Mouse (Mus musculus) CH12.LX (cell line): ENCODE data around the gene Arhgef25. TPM values are rescaled to one million over a fixed set of nuclear protein-coding genes. Genes with fewer than 3 reads are reported as not detected.
A peak's percentile ranks its signal among the peaks of the same experiment; 100 is the strongest.

ENCODE experiments used
- DNase-seq: peaks from one replicate; pipeline ENCODE4 v3.0.0-alpha.2; 2013; ENCODE audit errors: extremely low read depth
- H3K27ac ChIP-seq: 2 replicates; pipeline ENCODE4 v1.5.1; 2012; ENCODE audit warnings: low read depth, mild to moderate bottlenecking, control low read depth, moderate library complexity; ENCODE audit not compliant: insufficient read depth
- H3K27me3 ChIP-seq: replicated peaks from 2 replicates; pipeline ENCODE3; 2012; ENCODE audit warnings: inconsistent platforms
- H3K36me3 ChIP-seq, 2 experiments: replicated peaks in 1 of 2; 2 replicates each; pipeline versions ENCODE3 to v1.6.1; 2012; ENCODE audit warnings: inconsistent platforms in 1 of 2, low read length in 1 of 2, mild to moderate bottlenecking in 1 of 2, mixed read lengths in 1 of 2, moderate library complexity in 1 of 2; ENCODE audit not compliant: control insufficient read depth in 1 of 2, insufficient read depth in 1 of 2
- H3K4me1 ChIP-seq, 2 experiments: 2 replicates each; pipeline ENCODE4 v1.6.1; 2012; ENCODE audit warnings: inconsistent platforms in 1 of 2, moderate library complexity in 1 of 2; ENCODE audit not compliant: insufficient read depth in 2 of 2, control insufficient read depth in 1 of 2
- H3K4me2 ChIP-seq: 2 replicates; pipeline ENCODE4 v1.6.1; 2012; ENCODE audit warnings: low read depth, mild to moderate bottlenecking, control low read depth; ENCODE audit not compliant: poor library complexity, insufficient read depth, severe bottlenecking
- H3K4me3 ChIP-seq, 3 experiments: fragments of 150-350 bp in 1 of 3; sonication (generic) in 1 of 3; replicated peaks in 1 of 3; 2 replicates each; pipeline versions ENCODE3 to v1.5.1; 2011 to 2012; ENCODE audit warnings: low read depth in 2 of 3, low read length in 2 of 3, mild to moderate bottlenecking in 2 of 3, moderate library complexity in 2 of 3, control low read depth in 1 of 3, improper control_type of control experiment in 1 of 3, inconsistent platforms in 1 of 3, mixed read lengths in 1 of 3; ENCODE audit not compliant: poor library complexity in 1 of 3
- H3K79me2 ChIP-seq: replicated peaks from 2 replicates; pipeline ENCODE4 v1.6.1; 2012; ENCODE audit warnings: mild to moderate bottlenecking, moderate library complexity; ENCODE audit not compliant: control insufficient read depth, poor library complexity, insufficient read depth, severe bottlenecking; ENCODE audit errors: extremely low read depth
- H3K9ac ChIP-seq: 2 replicates; pipeline ENCODE4 v1.6.1; 2012; ENCODE audit warnings: low read depth, mild to moderate bottlenecking, control low read depth, moderate library complexity; ENCODE audit not compliant: insufficient read depth
- H3K9me3 ChIP-seq: replicated peaks from 2 replicates; pipeline ENCODE3; 2012; ENCODE audit warnings: low read length, inconsistent platforms, mixed read lengths
- CHD1 ChIP-seq: IDR thresholded peaks from 2 replicates; pipeline ENCODE4 v1.6.1; 2012; ENCODE audit warnings: low read depth, low read length, improper control_type of control experiment, inconsistent platforms
- CTCF ChIP-seq, 2 experiments: IDR thresholded peaks in 1 of 2; conservative IDR thresholded peaks in 1 of 2; 2 replicates each; pipeline ENCODE4 v1.5.1; 2011 to 2012; ENCODE audit warnings: low read depth in 2 of 2, low read length in 2 of 2, improper control_type of control experiment in 1 of 2, inconsistent platforms in 1 of 2, mild to moderate bottlenecking in 1 of 2, moderate library complexity in 1 of 2
- E2F4 ChIP-seq: IDR thresholded peaks from 2 replicates; pipeline ENCODE4 v1.6.1; 2011; ENCODE audit warnings: low read depth, low read length, improper control_type of control experiment; ENCODE audit not compliant: insufficient replicate concordance
- ELF1 ChIP-seq: IDR thresholded peaks from 2 replicates; pipeline ENCODE4 v1.6.1; 2014; ENCODE audit warnings: low read depth, mild to moderate bottlenecking, inconsistent platforms, low read length, improper control_type of control experiment
- EP300 ChIP-seq: IDR thresholded peaks from 2 replicates; pipeline ENCODE4 v1.6.1; 2011; ENCODE audit warnings: low read length, improper control_type of control experiment
- IRF4 ChIP-seq: IDR thresholded peaks from 2 replicates; pipeline ENCODE4 v1.6.1; 2014; ENCODE audit warnings: low read depth, mild to moderate bottlenecking, inconsistent platforms, low read length, improper control_type of control experiment
- KAT2A ChIP-seq: IDR thresholded peaks from 2 replicates; pipeline ENCODE4 v1.6.1; 2012; ENCODE audit warnings: low read length, improper control_type of control experiment, inconsistent platforms; ENCODE audit not compliant: insufficient replicate concordance
- MAFK ChIP-seq: IDR thresholded peaks from 2 replicates; pipeline ENCODE4 v1.6.1; 2011; ENCODE audit warnings: low read length, improper control_type of control experiment; ENCODE audit not compliant: insufficient replicate concordance
- MAZ ChIP-seq: IDR thresholded peaks from 2 replicates; pipeline ENCODE4 v1.6.1; 2012; ENCODE audit warnings: low read depth, mild to moderate bottlenecking, inconsistent platforms, low read length, improper control_type of control experiment, moderate library complexity
- MEF2A ChIP-seq: IDR thresholded peaks from 2 replicates; pipeline ENCODE4 v1.6.1; 2014; ENCODE audit warnings: low read depth, mild to moderate bottlenecking, inconsistent platforms, low read length, improper control_type of control experiment, borderline replicate concordance
- MXI1 ChIP-seq: IDR thresholded peaks from 2 replicates; pipeline ENCODE4 v1.6.1; 2011; ENCODE audit warnings: mild to moderate bottlenecking, low read depth, low read length, improper control_type of control experiment
- PAX5 ChIP-seq: IDR thresholded peaks from 2 replicates; pipeline ENCODE4 v1.6.1; 2012; ENCODE audit warnings: low read length, inconsistent platforms, mixed read lengths
- RAD21 ChIP-seq: IDR thresholded peaks from 2 replicates; pipeline ENCODE4 v1.6.1; 2011; ENCODE audit warnings: low read depth, mild to moderate bottlenecking, low read length, improper control_type of control experiment, moderate library complexity
- SIN3A ChIP-seq: IDR thresholded peaks from 2 replicates; pipeline ENCODE4 v1.6.1; 2012; ENCODE audit warnings: low read length, improper control_type of control experiment, inconsistent platforms
- SMC3 ChIP-seq: IDR thresholded peaks from 2 replicates; pipeline ENCODE4 v1.6.1; 2011; ENCODE audit warnings: low read depth, low read length, improper control_type of control experiment
- TBP ChIP-seq: conservative IDR thresholded peaks from 2 replicates; pipeline ENCODE4 v1.6.1; 2011; ENCODE audit warnings: low read depth, low read length, improper control_type of control experiment
- TCF12 ChIP-seq: IDR thresholded peaks from 2 replicates; pipeline ENCODE4 v1.6.1; 2014; ENCODE audit warnings: low read depth, mild to moderate bottlenecking, inconsistent platforms, low read length, improper control_type of control experiment
- UBTF ChIP-seq: IDR thresholded peaks from 2 replicates; pipeline ENCODE4 v1.6.1; 2012; ENCODE audit warnings: low read depth, mild to moderate bottlenecking, inconsistent platforms, low read length, improper control_type of control experiment, moderate library complexity
- USF1 ChIP-seq: IDR thresholded peaks from 2 replicates; pipeline ENCODE4 v1.6.1; 2014; ENCODE audit warnings: low read depth, mild to moderate bottlenecking, inconsistent platforms, low read length, improper control_type of control experiment
- USF2 ChIP-seq: conservative IDR thresholded peaks from 2 replicates; pipeline ENCODE4 v1.6.1; 2011; ENCODE audit warnings: low read depth, low read length, improper control_type of control experiment
- ZKSCAN1 ChIP-seq: IDR thresholded peaks from 2 replicates; pipeline ENCODE4 v1.6.1; 2012; ENCODE audit warnings: low read depth, inconsistent platforms, low read length, improper control_type of control experiment, borderline replicate concordance
- dilution Hi-C: fragments of 300-500 bp; cut with MboI; formaldehyde crosslinking; loops from 2 replicates; pipeline ENCODE4 v1.14.3; 2020; ENCODE audit warnings: low sequenced_read_pairs; ENCODE audit not compliant: extremely low pct_unique_long_range_greater_than_20kb, extremely low pct_ligation_motif_present
- in situ Hi-C: fragments of 300-500 bp; cut with MboI; formaldehyde crosslinking; loops from 3 replicates; pipeline ENCODE4 v1.14.3; 2019; ENCODE audit warnings: low sequenced_read_pairs, low pct_ligation_motif_present, low pct_unique_long_range_greater_than_20kb, mixed read lengths
- polyA plus RNA-seq: library from polyadenylated mRNA; unstranded; fragments of >175 nt; gene quantifications from 2 replicates; pipeline ENCODE4 v1.2.1, GENCODE M21; 2012; ENCODE audit warnings: low read depth; ENCODE audit not compliant: insufficient read length
- total RNA-seq, 2 experiments: library from RNA; depleted of rRNA; stranded (reverse); fragments of 300-350 nt in 1 of 2; fragments of >200 nt in 1 of 2; gene quantifications; 2 replicates each; pipeline ENCODE4 v1.2.3; 2012 to 2014

Gene Arhgef25
- total and polyA plus RNA-seq, 3 experiments = 3.3 to 8.7 (median 8.3) TPM

- no peak overlapping the region for H3K27ac ChIP-seq
- H3K4me2 ChIP-seq = peak overlapping the region; percentile 96
- dilution Hi-C loops = no loop called here
- H3K4me3 ChIP-seq = peak overlapping the region in 2 of 3 experiments; percentile 52 to 62
- no peaks in the 10 kb centered on the region for H3K9me3 ChIP-seq
- peak overlapping the region; percentile 28; the same call in 1 of the 2 replicates for H3K9ac ChIP-seq
- in situ Hi-C loops = loop anchor here (5.0 kb wide), 1 partner anchor 45 kb away; no protein-coding TSS in a partner anchor
- H3K36me3 ChIP-seq = no peaks in the 10 kb centered on the region
- TF ChIP-seq E2F4 (no peak), KAT2A (no peak), SMC3 (no peak), USF2 (no peak), ZKSCAN1 (no peak), EP300 (no peak), ELF1 (no peak), USF1 (no peak)
- H3K4me1 ChIP-seq = peaks cover 0 to 9% of the 10 kb centered on the region in 2 experiments; a peak in 2 of 4 replicates
- DNase-seq = no peak
- peaks cover 25% of the 10 kb centered on the region for H3K27me3 ChIP-seq
- no peaks in the 10 kb centered on the region for H3K79me2 ChIP-seq
Measured at GRCm38 (mm10) chr10:127177235-127177634, 12.6 kb downstream of the Arhgef25 start.

- H3K79me2 ChIP-seq = no peaks in the 10 kb centered on the region
- TF ChIP-seq MAFK (no peak), MAZ (0 out of 2 replicates have a peak, but pooled peaks have one; percentile 51), TBP (no peak)
- DNase-seq = no peak
- peak overlapping the region; percentile 28; the same call in 1 of the 2 replicates for H3K9ac ChIP-seq
- H3K4me2 ChIP-seq = peak overlapping the region; percentile 96
- in situ Hi-C loops (loop anchor here (5.0 kb wide), 1 partner anchor 46 kb away; no protein-coding TSS in a partner anchor), dilution Hi-C loops (no loop called here)
- no peaks in the 10 kb centered on the region for H3K9me3 ChIP-seq
- H3K27me3 ChIP-seq = peaks cover 29% of the 10 kb centered on the region
- H3K4me1 ChIP-seq = peaks cover 0 to 9% of the 10 kb centered on the region in 2 experiments; a peak in 2 of 4 replicates
- peak overlapping the region in 2 of 3 experiments; percentile 52 to 62 for H3K4me3 ChIP-seq
- H3K36me3 ChIP-seq = peaks cover 0 to 5% of the 10 kb centered on the region in 2 experiments
- H3K27ac ChIP-seq = no peak overlapping the region
Measured at GRCm38 (mm10) chr10:127176756-127177155, 13.1 kb downstream of the Arhgef25 start.

- Histone ChIP-seq H3K9ac (peak overlapping the region; percentile 28; the same call in 1 of the 2 replicates), H3K4me1 (peaks cover 3 to 9% of the 10 kb centered on the region in 2 experiments), H3K4me2 (peak overlapping the region; percentile 96), H3K4me3 (peak overlapping the region in 1 of 3 experiments; percentile 52), H3K27ac (no peak overlapping the region), H3K36me3 (peaks cover 0 to 10% of the 10 kb centered on the region in 2 experiments), H3K79me2 (no peaks in the 10 kb centered on the region), H3K27me3 (peaks cover 32% of the 10 kb centered on the region), H3K9me3 (no peaks in the 10 kb centered on the region)
- dilution Hi-C loops (no loop called here), in situ Hi-C loops (loop anchor here (5.0 kb wide), 1 partner anchor 46 kb away; no protein-coding TSS in a partner anchor)
- no peak for TF ChIP-seq UBTF
- TF ChIP-seq ELF1 = no peak
- TF ChIP-seq MEF2A = no peak
- TF ChIP-seq RAD21 = peak; percentile 2
- TF ChIP-seq MAZ = no peak
- no peak for TF ChIP-seq CHD1
- TF ChIP-seq USF2 = no peak
- no peak for TF ChIP-seq PAX5
- no peak for TF ChIP-seq MXI1
- TF ChIP-seq TCF12 = no peak
- no peak for TF ChIP-seq ZKSCAN1
- no peak for TF ChIP-seq SIN3A
- no peak for TF ChIP-seq IRF4
- peak in 1 of 2 experiments; percentile 51; a peak in 2 of 4 replicates for TF ChIP-seq CTCF (conservative IDR thresholded peaks at IDR 0.05 in 1 of 2, IDR thresholded peaks at IDR 0.05 in 1 of 2; ENCODE audit: low read depth in 2 of 2, low read length in 2 of 2)
- peak; percentile 30; the same call in 1 of the 2 replicates for TF ChIP-seq SMC3
- DNase-seq = no peak
Measured at GRCm38 (mm10) chr10:127176228-127176627, 13.7 kb downstream of the Arhgef25 start.
